Mouse (Mus musculus) forebrain, embryonic 12.5 days (tissue): Measurements from ENCODE around the gene Gorab. TPM values are rescaled to one million over a fixed set of nuclear protein-coding genes. Genes with fewer than 3 reads are reported as not detected.

Experiments
- ATAC-seq: fragments of 200-750 bp; cut with Nextera tagmentation; 2 replicates; pipeline ENCODE4 v1.8.0; 2017; ENCODE audit warnings: moderate TSS enrichment; ENCODE audit not compliant: low FRiP score
- H3K27ac ChIP-seq: fragments of 300-500 bp; sonication (generic); 2 replicates; pipeline ENCODE4 v1.5.1; 2016; ENCODE audit warnings: mild to moderate bottlenecking
- H3K27me3 ChIP-seq: fragments of 300-500 bp; sonication (generic); 2 replicates; pipeline ENCODE4 v1.6.1; 2016; ENCODE audit warnings: mild to moderate bottlenecking
- H3K36me3 ChIP-seq: fragments of 300-500 bp; sonication (generic); replicated peaks from 2 replicates; pipeline ENCODE4 v1.6.1; 2016; ENCODE audit warnings: mild to moderate bottlenecking
- H3K4me1 ChIP-seq: fragments of 300-500 bp; sonication (generic); 2 replicates; pipeline ENCODE4 v1.6.1; 2016
- H3K4me2 ChIP-seq: fragments of 300-500 bp; sonication (generic); 2 replicates; pipeline ENCODE4 v1.6.1; 2016; ENCODE audit warnings: mild to moderate bottlenecking, moderate library complexity
- H3K4me3 ChIP-seq: fragments of 300-500 bp; sonication (generic); replicated peaks from 2 replicates; pipeline ENCODE4 v1.5.1; 2016; ENCODE audit warnings: mild to moderate bottlenecking
- H3K9ac ChIP-seq: fragments of 300-500 bp; sonication (generic); 2 replicates; pipeline ENCODE4 v1.6.1; 2016; ENCODE audit warnings: mild to moderate bottlenecking
- H3K9me3 ChIP-seq: fragments of 300-500 bp; sonication (generic); 2 replicates; pipeline ENCODE4 v1.6.1; 2016
- WGBS: fragments of 180-500 bp; shearing (Covaris S2); methylation state at CpG from one replicate; pipeline ENCODE4 v1.1.7; 2016; 5-methylcytosine and 5-hydroxymethylcytosine counted together
- polyA plus RNA-seq: library from polyadenylated mRNA; unstranded; fragments of >200 nt; fragmentation: Nextera tagmentation; extraction: Ambion mirVana; gene quantifications from 2 replicates; pipeline ENCODE4 v1.2.1, GENCODE M21; 2016

The Gorab gene
- polyA plus RNA-seq = 29.3 and 29.8 TPM in 2 replicates

GRCm38 (mm10) chr1:163403498-163404126 is at the start of gene Gorab:
Gene Gorab, minus strand, starts transcription at chr1:163403669.
- H3K36me3 ChIP-seq = no peaks in the 10 kb centered on the region
- H3K4me1 ChIP-seq = peaks cover 13% of the 10 kb centered on the region
- H3K9ac ChIP-seq = peak within 1 kb of the TSS; percentile 75
- no peaks in the 10 kb centered on the region for H3K9me3 ChIP-seq
- peak within 1 kb of the TSS; percentile 74 for H3K27ac ChIP-seq
- H3K4me3 ChIP-seq = peak within 1 kb of the TSS; percentile 72
- H3K4me2 ChIP-seq = peak within 1 kb of the TSS; percentile 54
- no peaks in the 10 kb centered on the region for H3K27me3 ChIP-seq
- peak; percentile 100 for ATAC-seq
- 1% methylated on average over 28 of the region's 28 CpGs for WGBS

- 59% methylated on average over 3 of the region's 3 CpGs for WGBS
Measured at GRCm38 (mm10) chr1:163443832-163444231, 40.4 kb upstream of the Gorab start.

GRCm38 (mm10) chr1:163439002-163439401 is 35.5 kb upstream of the Gorab start:
- H3K9me3 ChIP-seq = no peaks in the 10 kb centered on the region
- H3K4me1 ChIP-seq = no peaks in the 10 kb centered on the region
- no peak overlapping the region for H3K9ac ChIP-seq
- no peak overlapping the region for H3K4me3 ChIP-seq
- no peaks in the 10 kb centered on the region for H3K27me3 ChIP-seq
- no peak for ATAC-seq
- no peaks in the 10 kb centered on the region for H3K36me3 ChIP-seq
- WGBS = 88% methylated on average over 2 of the region's 2 CpGs
- no peak overlapping the region for H3K27ac ChIP-seq
- no peak overlapping the region for H3K4me2 ChIP-seq

More at GRCm38 (mm10) chr1:163443832-163444231, 40.4 kb upstream of the Gorab start:
- no peak overlapping the region for H3K4me3 ChIP-seq
- H3K9ac ChIP-seq = no peak overlapping the region
- H3K27me3 ChIP-seq = no peaks in the 10 kb centered on the region
- H3K9me3 ChIP-seq = no peaks in the 10 kb centered on the region
- ATAC-seq = no peak
- H3K4me2 ChIP-seq = no peak overlapping the region
- H3K27ac ChIP-seq = no peak overlapping the region
- H3K36me3 ChIP-seq = no peaks in the 10 kb centered on the region
- no peaks in the 10 kb centered on the region for H3K4me1 ChIP-seq

DNA sequence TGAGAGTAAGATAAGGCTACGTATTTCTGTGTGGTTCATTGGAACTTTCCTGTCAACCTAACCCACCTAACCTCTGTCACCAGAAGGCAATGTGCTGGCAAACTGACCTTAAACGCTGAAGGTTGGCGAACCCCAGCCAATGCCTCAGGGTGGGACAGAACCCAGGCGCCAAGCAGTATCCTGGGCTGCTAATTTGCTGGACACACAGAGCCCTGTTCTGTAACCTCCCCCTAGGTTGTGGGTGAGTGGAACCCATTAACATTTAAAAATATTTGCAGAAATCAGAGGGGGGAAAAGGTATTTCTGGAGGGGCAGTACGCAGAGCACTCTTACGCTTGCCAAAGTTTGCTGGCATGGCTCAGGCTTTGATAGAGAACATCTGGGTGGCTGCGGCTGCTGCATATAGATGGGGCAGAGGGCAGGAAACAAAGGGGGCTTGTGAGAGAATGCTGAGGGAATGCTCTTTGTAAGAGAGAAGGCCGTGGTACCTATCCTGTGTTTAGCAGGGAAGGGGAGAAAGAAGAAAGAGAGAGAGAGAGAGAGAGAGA is 20.1 kb upstream of the Gorab start:
- Histone ChIP-seq H3K36me3 (no peaks in the 10 kb centered on the region), H3K27ac (no peak overlapping the region), H3K4me2 (no peak overlapping the region), H3K4me1 (no peaks in the 10 kb centered on the region), H3K27me3 (no peaks in the 10 kb centered on the region), H3K9ac (no peak overlapping the region), H3K9me3 (no peaks in the 10 kb centered on the region), H3K4me3 (no peak overlapping the region)
- ATAC-seq = no peak
- 59% methylated on average over 8 of the region's 8 CpGs for WGBS

- Histone ChIP-seq H3K9ac (no peak overlapping the region), H3K27ac (no peak overlapping the region), H3K27me3 (no peaks in the 10 kb centered on the region), H3K4me3 (no peak overlapping the region), H3K4me2 (no peak overlapping the region), H3K9me3 (no peaks in the 10 kb centered on the region), H3K36me3 (no peaks in the 10 kb centered on the region), H3K4me1 (no peaks in the 10 kb centered on the region)
- no peak for ATAC-seq
- WGBS = 64% methylated on average over 2 of the region's 2 CpGs
Measured at GRCm38 (mm10) chr1:163417191-163417590, 13.7 kb upstream of the Gorab start.

GRCm38 (mm10) chr1:163414200-163414599 is 10.7 kb upstream of the Gorab start:
- 74% methylated on average over 2 of the region's 2 CpGs for WGBS

GRCm38 (mm10) chr1:163406203-163406602 is 2.7 kb upstream of the Gorab start:
- Histone ChIP-seq H3K27ac (no peak overlapping the region), H3K4me3 (no peak overlapping the region), H3K4me2 (no peak overlapping the region), H3K27me3 (no peaks in the 10 kb centered on the region), H3K4me1 (peaks cover 10% of the 10 kb centered on the region), H3K9me3 (no peaks in the 10 kb centered on the region), H3K36me3 (no peaks in the 10 kb centered on the region), H3K9ac (no peak overlapping the region)
- WGBS = 73% methylated on average over 3 of the region's 3 CpGs
- no peak for ATAC-seq

More at GRCm38 (mm10) chr1:163414200-163414599, 10.7 kb upstream of the Gorab start:
- Histone ChIP-seq H3K36me3 (no peaks in the 10 kb centered on the region), H3K4me1 (no peaks in the 10 kb centered on the region), H3K9ac (no peak overlapping the region), H3K27ac (no peak overlapping the region), H3K4me2 (no peak overlapping the region), H3K27me3 (no peaks in the 10 kb centered on the region), H3K4me3 (no peak overlapping the region), H3K9me3 (no peaks in the 10 kb centered on the region)
- no peak for ATAC-seq

- Histone ChIP-seq H3K4me1 (no peaks in the 10 kb centered on the region), H3K4me3 (no peak overlapping the region), H3K4me2 (no peak overlapping the region), H3K9me3 (no peaks in the 10 kb centered on the region), H3K36me3 (peaks cover 50% of the 10 kb centered on the region), H3K27me3 (no peaks in the 10 kb centered on the region), H3K27ac (no peak overlapping the region), H3K9ac (no peak overlapping the region)
- 85% methylated on average over 6 of the region's 6 CpGs for WGBS
- ATAC-seq = no peak
Measured at GRCm38 (mm10) chr1:163391321-163391720, 12.1 kb downstream of the Gorab start.

- WGBS = 90% methylated on average over 4 of the region's 4 CpGs
- H3K36me3 ChIP-seq = peaks cover 54% of the 10 kb centered on the region
- no peaks in the 10 kb centered on the region for H3K27me3 ChIP-seq
- no peak overlapping the region for H3K9ac ChIP-seq
- no peaks in the 10 kb centered on the region for H3K9me3 ChIP-seq
- no peak overlapping the region for H3K4me3 ChIP-seq
- H3K27ac ChIP-seq = no peak overlapping the region
- H3K4me2 ChIP-seq = no peak overlapping the region
- ATAC-seq = no peak
- H3K4me1 ChIP-seq = no peaks in the 10 kb centered on the region
Measured at GRCm38 (mm10) chr1:163390044-163390443, 13.4 kb downstream of the Gorab start.

- Histone ChIP-seq H3K4me1 (no peaks in the 10 kb centered on the region), H3K9me3 (no peaks in the 10 kb centered on the region), H3K9ac (no peak overlapping the region), H3K27ac (no peak overlapping the region), H3K36me3 (peaks cover 32% of the 10 kb centered on the region), H3K4me2 (no peak overlapping the region), H3K4me3 (no peak overlapping the region), H3K27me3 (no peaks in the 10 kb centered on the region)
- WGBS = 91% methylated on average over 9 of the region's 9 CpGs
- ATAC-seq = no peak
Measured at GRCm38 (mm10) chr1:163386196-163386595, 17.3 kb downstream of the Gorab start.

DNA sequence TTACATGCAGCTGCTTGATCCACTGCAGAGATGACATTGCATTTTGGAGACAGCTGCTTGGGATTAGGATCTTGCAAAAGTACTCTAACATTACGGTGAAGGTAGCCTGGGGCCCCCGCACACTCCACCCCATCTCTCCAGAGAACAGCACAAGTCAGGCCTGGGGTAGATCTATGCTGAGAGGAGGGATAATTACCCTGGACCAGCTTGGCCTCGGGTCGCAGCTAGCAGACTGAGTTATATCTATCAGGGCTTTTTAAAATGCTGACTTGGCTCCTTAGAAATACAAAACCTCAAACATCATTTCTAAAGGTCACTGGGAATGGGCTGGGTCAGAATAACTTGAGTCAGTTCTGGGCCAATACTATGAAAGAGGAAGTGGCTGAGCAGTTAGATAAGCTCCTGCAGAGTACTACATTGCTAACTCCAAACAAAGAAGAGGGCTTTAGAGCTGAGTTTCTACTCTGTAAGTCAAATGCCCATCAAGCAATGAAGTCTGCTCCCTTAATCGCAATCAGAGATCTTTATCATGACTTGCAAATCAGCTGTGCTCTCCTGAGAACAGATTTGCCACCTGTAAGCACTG is 19.9 kb downstream of the Gorab start:
- no peak for ATAC-seq
- peaks cover 25% of the 10 kb centered on the region for H3K36me3 ChIP-seq
- H3K27ac ChIP-seq = no peak overlapping the region
- no peak overlapping the region for H3K9ac ChIP-seq
- no peak overlapping the region for H3K4me2 ChIP-seq
- WGBS = 86% methylated on average over 5 of the region's 5 CpGs
- no peaks in the 10 kb centered on the region for H3K9me3 ChIP-seq
- no peaks in the 10 kb centered on the region for H3K27me3 ChIP-seq
- H3K4me3 ChIP-seq = no peak overlapping the region
- H3K4me1 ChIP-seq = no peaks in the 10 kb centered on the region

DNA sequence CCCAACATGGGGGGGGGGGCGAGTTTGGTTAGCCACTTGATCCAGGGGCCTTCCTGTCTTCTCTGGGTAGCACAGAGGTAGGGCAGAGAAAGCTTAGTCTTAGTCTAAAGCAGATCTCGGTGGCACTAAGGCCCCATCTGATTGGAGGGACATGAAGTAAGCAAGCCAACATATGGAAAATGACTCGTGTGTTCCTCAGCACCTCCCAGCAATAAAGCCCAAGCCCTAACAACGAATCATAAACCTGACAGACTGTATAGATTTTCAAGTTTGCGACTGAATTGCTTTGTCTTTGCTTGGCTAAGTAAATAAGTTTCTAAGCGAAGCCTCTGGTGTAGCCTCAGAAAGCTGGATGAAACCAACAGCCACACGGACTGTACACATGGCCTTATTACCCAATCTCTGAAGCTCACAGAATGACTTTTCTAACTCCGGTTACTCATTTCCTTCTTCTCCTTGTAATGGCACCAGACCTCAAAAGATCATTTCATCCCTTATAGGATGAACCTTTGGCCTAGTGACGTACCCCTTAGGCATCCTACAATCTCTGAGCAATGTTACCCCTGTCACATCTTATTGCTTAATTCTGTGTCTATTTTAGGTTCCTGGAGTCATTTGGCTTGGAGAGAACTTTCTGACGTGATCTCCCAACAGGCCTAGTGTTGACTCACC is 21.3 kb downstream of the Gorab start:
- Histone ChIP-seq H3K9ac (no peak overlapping the region), H3K27me3 (no peaks in the 10 kb centered on the region), H3K27ac (no peak overlapping the region), H3K9me3 (no peaks in the 10 kb centered on the region), H3K36me3 (peaks cover 25% of the 10 kb centered on the region), H3K4me3 (no peak overlapping the region), H3K4me1 (no peaks in the 10 kb centered on the region; the same call in 1 of the 2 replicates), H3K4me2 (no peak overlapping the region)
- no peak for ATAC-seq
- WGBS = 91% methylated on average over 10 of the region's 10 CpGs
